Mouse (Mus musculus) adrenal gland, adult 2 months (tissue): ENCODE data around the gene Esyt1. TPM values are rescaled to one million over a fixed set of nuclear protein-coding genes. Genes with fewer than 3 reads are reported as not detected.
"Not testable (repeated sequence)": the region's sequence is repeated elsewhere in the genome, so short reads cannot be mapped to it uniquely, and the experiment has no call there.

Experiments
- DNase-seq: peaks from one replicate; pipeline ENCODE4 v3.0.0; 2021
- polyA plus RNA-seq: library from polyadenylated mRNA; depleted of rRNA; stranded (reverse); fragments of >200 nt; gene quantifications from 2 replicates; pipeline ENCODE4 v1.2.3, GENCODE M21; 2012
- total RNA-seq, 2 experiments: library from RNA; stranded (reverse); gene quantifications; 2 replicates each; pipeline ENCODE4 v1.2.3; 2021

Gene Esyt1
- total and polyA plus RNA-seq, 3 experiments = 26.1 to 52.8 (median 32.6) TPM

GRCm38 (mm10) chr10:128538340-128538870, 12.7 kb upstream of the Esyt1 start:
- no peak for DNase-seq

GRCm38 (mm10) chr10:128536266-128536940, 10.7 kb upstream of the Esyt1 start:
- peak; percentile 88 for DNase-seq

- no peak for DNase-seq
These were observed 10.1 kb upstream of the Esyt1 start for GRCm38 (mm10) chr10:128535624-128536265.

GRCm38 (mm10) chr10:128535206-128535605, 9.5 kb upstream of the Esyt1 start:
- no peak for DNase-seq

GRCm38 (mm10) chr10:128526366-128527356, 990 bp upstream of the Esyt1 start:
- DNase-seq = no peak

GRCm38 (mm10) chr10:128524732-128525662, 674 bp downstream of the Esyt1 start:
- DNase-seq = peak; percentile 71

GRCm38 (mm10) chr10:128524111-128524731, 1.4 kb downstream of the Esyt1 start:
- DNase-seq = no peak

- no peak for DNase-seq
These were observed 3.3 kb downstream of the Esyt1 start for GRCm38 (mm10) chr10:128522351-128522750.

- DNase-seq = no peak
These were observed 5.1 kb downstream of the Esyt1 start for GRCm38 (mm10) chr10:128520591-128520990.

- DNase-seq = peak; percentile 54
These were observed 6.8 kb downstream of the Esyt1 start for GRCm38 (mm10) chr10:128518833-128519232.

GRCm38 (mm10) chr10:128516677-128517076, 9.0 kb downstream of the Esyt1 start:
- DNase-seq = no peak

- no peak for DNase-seq
These were observed 9.6 kb downstream of the Esyt1 start for GRCm38 (mm10) chr10:128516029-128516428.

GRCm38 (mm10) chr10:128515044-128515443, 10.6 kb downstream of the Esyt1 start:
- no peak for DNase-seq

GRCm38 (mm10) chr10:128511761-128512160, 13.9 kb downstream of the Esyt1 start:
- DNase-seq = no peak

GRCm38 (mm10) chr10:128511189-128511588, 14.5 kb downstream of the Esyt1 start:
- DNase-seq = no peak

GRCm38 (mm10) chr10:128510301-128510700, 15.4 kb downstream of the Esyt1 start:
- DNase-seq = no peak

GRCm38 (mm10) chr10:128509831-128510230, 15.8 kb downstream of the Esyt1 start:
- DNase-seq = no peak

GRCm38 (mm10) chr10:128509203-128509602, 16.5 kb downstream of the Esyt1 start:
- no peak for DNase-seq

- no peak for DNase-seq
These were observed 17.4 kb downstream of the Esyt1 start for GRCm38 (mm10) chr10:128508260-128508659.

- no peak for DNase-seq
These were observed 19.7 kb downstream of the Esyt1 start for GRCm38 (mm10) chr10:128505974-128506373.

GRCm38 (mm10) chr10:128505371-128505667, 20.4 kb downstream of the Esyt1 start:
- not testable (repeated sequence) for DNase-seq
